Mouse (Mus musculus) neural tube, embryonic 10.5 days (tissue): ENCODE data around the gene Atp6v0a4.

Experiments used
- DNase-seq: peaks from one replicate; pipeline ENCODE4 v3.0.0-alpha.2; 2017; ENCODE audit warnings: low spot score; ENCODE audit errors: extremely low spot score

Atp6v0a4 gene

DNA sequence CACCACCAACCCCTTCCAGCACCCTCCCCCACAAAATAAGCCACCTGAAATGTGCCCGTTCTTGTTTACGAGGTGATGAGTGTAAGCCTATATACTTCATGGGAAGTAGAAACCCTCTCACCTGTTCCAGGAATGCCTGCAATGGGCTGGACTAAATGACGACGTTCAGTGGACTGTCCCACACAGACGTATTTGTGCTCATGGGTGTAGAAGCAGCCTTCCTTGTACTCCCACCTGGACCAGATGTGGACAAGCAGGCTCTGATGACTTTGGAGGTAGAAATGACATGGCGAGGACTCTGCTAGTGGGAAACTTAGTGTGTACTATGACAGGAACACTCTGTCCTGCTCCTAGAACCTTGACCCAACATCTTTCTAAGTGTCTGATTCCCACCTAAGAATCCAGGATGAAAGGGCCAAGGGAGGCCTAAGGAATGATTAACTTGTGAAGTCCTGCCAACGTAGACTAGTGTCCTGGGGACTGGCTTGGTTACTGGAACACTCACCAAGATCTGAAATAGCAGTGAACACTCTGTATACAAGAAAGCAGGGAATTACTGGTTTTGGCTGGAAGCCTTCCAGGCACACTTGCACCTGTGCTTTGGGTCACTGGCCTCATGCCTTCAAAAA lies at the start of gene Atp6v0a4:
TSS of gene Atp6v0a4 (minus strand) at position 380 of the 629 bp plus-strand sequence.
- no peak for DNase-seq

DNA sequence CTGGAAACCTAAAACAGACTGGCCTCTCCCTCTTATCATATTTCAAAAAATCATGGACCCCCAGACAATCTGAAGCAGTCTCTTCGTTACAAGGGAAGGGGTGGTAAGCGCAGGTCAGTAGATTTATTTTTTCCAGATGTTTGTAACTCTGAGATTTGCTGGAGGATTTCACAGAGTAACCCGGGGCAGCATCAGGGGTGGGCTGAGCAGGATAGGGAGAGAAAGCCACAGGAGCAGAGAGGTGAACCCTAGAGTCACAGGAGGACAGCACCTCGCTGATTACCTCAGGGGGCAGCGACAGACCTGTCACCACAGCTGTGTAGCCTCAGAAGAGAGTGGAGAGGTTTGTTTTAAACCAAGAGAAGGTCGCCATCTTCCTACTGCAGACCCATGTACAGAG lies 41.0 kb upstream of the Atp6v0a4 start:
- DNase-seq, result no peak

DNA sequence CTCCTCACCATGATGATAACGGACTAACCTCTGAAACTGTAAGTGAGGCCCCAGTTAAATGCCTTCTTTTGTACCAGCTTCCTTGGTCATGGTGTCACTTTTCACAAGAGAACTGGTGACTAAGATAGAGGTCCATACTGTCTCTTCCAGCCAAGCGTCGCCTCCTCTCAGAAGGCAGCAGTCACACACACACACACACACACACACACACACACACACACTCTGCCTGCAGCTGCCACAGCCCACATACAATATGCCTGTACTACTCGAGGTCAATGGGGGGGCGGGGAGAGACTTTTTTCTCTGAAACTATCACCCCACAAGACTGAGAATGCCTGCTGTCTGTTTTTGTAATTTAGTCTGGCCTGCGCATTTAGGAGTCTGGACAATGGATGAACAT lies 40.3 kb upstream of the Atp6v0a4 start:
- DNase-seq, result no peak

DNA sequence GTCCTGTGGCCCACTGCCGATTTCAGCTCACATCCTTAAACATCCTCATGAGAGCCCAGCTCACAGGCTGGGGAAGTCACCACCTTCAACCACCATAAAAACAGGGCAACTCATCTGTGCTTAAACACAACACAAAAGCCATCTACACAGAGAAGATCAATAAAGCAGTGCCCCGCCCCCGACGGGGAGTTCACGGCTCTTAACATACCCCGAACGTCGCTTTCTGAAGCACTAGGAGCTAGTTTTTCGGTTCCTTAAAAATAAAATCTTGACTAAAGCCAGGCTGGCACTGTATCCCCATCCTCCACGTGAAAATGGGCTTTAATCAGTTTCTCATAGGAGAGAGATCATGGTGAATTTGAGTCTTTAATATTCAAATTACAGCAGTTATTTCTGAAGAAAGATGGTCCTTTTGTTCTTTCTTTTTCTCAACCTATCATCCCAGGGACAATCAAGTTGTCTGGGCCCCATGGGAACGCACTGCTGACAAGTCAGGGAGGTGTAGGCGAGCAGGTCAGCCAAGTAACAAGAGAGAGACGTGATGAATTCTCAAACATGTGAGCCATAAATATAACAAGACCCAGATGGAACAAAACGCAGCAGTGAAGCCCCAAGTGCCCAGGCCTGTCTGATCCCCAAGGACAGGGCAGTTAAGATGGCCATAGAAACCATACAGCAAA lies 38.6 kb upstream of the Atp6v0a4 start:
- peak; percentile 37 for DNase-seq

DNA sequence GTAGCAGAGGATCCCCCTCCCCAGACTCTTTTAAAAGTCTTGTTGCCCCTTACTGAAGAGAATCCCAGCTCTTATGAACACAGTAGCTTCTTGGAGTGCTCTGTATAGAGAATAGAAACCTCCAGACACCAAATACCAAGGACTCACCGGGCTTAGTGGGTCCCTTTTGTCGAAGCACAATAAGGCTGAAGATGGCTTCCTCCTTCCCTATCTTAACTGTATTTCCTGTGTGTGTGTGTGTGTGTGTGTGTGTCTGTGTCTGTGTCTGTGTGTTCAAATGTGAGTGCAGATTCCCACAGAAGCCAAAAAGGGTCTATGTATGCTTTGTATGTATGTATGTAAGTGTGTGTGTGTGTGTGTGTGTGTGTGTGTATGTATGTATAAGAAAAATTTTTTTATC lies 36.2 kb upstream of the Atp6v0a4 start:
- no peak for DNase-seq

DNA sequence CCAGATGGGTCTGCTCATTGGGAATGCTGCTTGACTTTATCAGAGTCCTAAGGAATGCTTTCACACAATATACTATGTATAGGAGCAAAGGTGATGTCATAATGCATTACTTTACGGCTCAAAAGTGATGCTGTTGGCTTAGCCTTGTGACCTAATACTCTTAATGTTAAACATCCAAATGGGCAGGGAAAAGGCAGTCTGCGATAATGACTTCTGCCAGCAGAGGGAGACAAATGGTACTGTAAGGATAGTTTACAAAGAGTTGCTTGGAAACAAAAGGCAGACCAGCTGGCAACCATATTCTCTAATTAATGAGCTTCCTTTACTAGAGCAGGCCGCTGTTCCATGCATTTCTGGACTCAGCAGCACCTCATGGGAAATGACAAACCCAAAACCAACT lies 35.7 kb upstream of the Atp6v0a4 start:
- DNase-seq, result peak; percentile 87

DNA sequence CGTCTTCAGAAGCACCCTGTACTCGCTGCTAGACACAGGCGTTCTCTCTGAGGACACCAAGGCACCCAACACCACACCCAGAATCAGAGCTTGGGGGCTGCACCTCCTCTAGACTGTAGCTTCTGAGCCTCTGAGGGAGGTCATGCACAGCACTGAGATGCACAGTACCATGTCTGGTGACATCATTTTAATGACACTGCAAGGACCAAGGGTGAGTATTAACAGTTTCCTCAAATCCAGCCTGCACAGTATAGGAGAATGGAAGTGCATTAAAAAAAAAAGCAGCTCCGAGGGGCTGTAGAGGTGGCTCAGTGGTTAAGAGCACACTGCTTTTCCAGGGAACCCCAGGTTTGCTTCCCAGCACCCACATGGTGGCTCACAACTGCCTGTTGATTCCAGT lies 35.2 kb upstream of the Atp6v0a4 start:
- no peak for DNase-seq

DNA sequence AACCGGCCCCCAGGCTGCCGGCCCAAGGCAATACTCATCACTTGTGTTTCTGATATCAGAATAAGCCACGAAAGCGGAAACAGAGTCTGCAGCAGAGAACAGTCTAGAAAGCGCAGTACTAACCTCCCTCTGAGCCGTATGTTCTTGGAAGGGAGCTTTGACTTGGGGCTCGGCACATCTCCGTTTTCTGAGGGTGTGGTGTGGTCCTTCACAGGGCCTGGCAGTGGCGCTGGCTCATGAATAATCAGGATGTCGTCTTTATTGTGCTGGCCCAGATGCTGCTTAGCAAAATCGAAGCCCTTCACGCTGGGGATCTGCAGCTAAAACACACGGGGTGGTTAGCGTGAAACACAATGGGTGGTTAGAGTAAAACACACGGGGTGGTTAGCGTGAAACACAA lies 33.5 kb upstream of the Atp6v0a4 start:
- no peak for DNase-seq

DNA sequence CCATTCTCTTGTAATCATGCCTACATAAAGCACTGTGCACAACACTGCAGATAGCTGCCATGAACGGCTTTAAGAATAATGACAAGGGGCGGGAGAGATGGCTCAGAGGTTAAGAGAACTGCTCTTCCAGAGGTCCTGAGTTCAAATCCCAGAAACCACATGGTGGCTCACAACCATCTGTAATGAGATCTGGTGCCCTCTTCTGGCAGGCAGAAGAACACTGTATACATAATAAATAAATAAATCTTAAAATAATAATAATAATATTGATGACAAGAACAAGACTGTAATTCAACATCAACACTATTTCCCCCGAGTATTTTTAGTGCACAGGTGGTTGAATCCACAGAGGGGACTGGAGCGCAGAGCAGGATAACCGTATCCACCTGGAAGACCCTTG lies 31.8 kb upstream of the Atp6v0a4 start:
- no peak for DNase-seq

DNA sequence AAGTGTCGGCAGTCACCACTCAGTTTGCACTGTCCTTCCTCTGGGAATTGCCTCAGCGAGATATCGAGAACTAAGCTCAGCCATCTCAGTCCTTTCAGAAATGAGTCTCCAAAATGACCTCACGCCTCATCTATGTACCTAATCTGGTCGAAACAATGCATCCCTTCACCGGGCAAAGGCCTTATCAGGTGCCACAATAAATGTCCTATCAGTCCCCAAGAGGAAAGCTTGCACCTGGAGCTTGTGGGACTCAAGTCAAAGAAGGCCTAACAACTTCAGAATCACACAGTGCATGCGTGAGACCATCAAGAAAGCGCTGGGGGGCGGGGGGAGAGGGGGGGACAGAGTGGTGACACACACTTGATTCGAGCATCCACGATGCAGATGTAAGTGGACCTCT lies 27.9 kb upstream of the Atp6v0a4 start:
- no peak for DNase-seq

DNA sequence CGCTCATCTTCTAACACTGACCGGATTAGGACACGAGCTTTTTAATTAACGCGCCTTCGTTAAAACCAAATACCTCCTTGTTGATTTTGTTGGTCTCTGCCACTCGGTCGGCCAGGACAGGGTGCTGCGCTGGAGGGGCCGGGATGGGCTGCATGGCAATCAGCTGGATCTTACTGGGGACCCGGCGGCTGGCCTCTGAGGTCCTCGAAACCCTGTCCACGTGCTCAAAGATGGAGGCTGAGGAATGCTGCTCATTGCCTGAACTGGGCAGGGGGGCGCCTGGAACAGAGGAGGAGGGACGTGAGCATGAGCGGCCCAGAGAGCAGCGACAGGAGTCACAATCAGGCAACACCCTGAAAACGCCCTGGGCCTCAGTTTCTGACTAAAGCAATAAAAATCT lies 25.1 kb upstream of the Atp6v0a4 start:
- no peak for DNase-seq

DNA sequence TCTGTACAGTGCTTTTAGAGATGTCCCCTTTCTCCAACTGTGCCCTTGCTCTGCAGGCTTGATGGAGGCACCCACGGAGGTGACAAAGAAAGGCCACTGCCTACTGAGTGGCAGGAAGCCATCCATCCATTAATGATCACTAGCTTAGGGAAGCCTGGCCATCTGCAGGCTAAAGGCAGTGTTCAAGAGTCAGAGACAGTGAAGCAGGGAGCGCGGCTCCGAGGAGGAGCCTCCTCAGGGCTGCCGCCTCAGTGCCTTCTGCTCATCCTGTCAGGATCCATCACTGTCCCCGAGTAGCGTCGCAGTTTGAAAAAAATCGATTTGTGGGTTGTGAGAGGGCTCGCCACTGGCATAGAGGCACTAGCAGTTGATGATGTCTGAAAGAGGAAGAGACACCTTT lies 24.2 kb upstream of the Atp6v0a4 start:
- DNase-seq, result no peak

DNA sequence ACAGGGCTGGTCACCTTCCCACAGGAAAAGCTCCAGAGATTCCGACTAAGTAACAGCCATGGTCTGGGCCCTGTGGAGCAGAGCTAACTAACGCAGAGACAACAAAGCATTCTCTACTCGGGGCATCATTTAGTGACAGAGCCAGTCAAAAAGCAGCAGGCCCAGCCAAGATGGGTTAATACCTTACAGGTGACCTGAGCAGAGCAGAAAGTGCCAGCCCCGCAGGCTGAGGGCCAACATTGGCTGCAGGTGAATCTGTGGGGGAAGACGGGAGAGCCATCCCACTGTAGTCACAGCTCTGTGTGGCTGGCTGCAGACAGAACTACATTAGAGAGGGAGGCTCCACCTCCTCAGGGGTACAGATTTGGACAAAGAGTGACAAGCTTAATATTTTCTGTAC lies 22.9 kb upstream of the Atp6v0a4 start:
- no peak for DNase-seq

DNA sequence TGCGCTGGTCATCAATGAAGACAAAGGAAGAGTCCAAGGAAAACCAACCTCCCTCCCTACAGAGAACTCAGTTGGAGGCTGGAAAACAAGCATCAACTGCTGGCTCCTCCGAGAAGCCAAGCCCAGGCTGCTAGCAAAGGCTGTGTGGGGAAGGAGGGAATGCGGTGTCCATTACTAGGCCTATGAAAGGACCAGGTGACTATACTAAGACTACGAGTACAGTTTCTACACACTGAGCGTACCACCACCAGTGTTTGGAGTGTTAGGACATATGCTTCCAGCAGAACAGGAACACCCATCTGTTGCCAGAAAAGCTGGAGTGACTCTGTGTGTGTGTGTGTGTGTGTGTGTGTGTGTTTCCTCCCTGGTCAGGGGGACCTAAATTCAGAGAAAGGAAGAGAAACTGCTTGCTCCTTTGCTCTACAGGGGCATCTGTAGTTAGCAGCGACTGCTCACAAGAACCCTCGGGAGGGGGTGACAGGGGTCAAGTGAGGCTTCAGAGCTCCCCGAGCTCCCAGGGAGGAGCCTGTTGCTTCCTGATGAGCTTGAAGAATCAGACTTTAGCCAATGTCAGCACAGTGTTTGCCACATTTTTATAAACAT lies 21.2 kb upstream of the Atp6v0a4 start:
- no peak for DNase-seq

DNA sequence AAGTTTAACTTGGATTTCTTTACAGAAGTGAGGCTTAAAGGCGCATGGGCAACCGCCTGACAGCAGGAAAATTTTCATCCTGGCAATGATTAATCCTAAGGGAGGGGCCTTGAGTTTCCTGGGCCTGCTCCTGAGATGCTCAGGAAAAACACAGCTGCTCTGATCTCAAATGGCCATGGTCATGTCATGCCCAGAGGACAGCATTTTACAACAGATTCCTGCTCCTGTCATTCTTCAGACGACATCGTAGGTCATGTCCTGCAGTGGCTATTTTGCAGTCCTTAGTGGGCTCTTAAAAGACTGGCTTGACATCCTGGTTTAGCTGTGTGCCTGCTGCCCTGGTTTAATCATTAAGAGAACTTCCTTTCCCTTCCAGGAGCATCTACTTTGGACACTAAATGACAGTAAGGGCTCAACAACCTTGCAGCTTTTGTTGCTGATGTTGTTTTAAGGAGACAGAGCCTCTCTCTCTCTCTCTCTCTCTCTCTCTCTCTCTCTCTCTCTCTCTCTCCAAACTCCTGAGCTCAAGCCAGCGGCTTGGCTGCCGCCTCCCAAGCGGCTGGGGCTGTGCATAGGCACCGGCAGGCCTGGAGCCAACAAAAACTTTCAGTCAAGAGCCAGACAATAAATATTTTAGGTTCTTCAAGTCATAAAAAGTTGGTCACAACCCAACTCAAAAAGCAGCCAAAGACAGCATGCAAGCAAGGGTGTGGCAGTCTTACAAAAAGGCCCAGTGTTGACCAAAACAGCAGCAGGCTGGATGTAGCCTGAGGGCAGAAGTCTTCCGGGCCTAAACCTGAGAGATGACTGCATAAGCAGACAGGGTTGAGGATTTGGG lies 20.0 kb upstream of the Atp6v0a4 start:
- DNase-seq, result no peak

DNA sequence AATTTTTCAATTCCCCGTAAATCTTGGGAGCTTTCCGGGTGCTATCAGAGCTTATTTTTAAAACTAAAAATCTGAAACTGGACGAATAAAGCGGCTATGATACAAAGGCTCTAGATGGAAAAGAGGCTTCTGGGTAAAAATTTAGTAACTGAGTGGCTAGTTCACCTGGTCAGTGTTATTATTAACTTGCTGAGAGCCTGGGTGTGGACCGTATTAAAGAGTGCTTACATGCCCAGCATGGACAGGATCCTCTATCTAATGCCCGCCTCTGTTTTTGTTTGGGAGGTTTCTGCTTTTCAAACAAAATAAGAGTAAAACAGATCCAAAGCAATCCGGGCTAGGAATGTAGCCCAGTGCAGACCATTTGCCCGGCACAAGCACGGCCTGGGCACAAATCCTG lies 16.0 kb upstream of the Atp6v0a4 start:
- no peak for DNase-seq

DNA sequence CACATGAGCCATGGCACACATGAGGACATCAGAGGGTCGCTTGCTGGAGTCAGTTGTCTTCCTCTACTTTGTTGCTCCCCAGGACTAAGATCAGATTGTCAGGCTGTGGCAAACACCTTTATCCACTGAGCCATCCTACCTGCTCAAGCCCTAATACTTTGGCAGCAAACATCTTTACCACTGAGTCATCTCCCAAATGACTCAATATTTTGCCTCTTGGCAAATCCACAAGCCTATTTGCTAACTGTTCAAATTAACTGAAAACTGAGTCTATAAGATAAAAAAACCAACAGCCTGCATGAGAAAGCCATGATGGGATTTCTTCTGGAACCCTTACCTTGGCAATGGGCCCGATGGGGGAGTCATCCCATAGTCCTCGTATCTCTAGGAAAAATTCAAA lies 14.7 kb upstream of the Atp6v0a4 start:
- DNase-seq, result no peak

DNA sequence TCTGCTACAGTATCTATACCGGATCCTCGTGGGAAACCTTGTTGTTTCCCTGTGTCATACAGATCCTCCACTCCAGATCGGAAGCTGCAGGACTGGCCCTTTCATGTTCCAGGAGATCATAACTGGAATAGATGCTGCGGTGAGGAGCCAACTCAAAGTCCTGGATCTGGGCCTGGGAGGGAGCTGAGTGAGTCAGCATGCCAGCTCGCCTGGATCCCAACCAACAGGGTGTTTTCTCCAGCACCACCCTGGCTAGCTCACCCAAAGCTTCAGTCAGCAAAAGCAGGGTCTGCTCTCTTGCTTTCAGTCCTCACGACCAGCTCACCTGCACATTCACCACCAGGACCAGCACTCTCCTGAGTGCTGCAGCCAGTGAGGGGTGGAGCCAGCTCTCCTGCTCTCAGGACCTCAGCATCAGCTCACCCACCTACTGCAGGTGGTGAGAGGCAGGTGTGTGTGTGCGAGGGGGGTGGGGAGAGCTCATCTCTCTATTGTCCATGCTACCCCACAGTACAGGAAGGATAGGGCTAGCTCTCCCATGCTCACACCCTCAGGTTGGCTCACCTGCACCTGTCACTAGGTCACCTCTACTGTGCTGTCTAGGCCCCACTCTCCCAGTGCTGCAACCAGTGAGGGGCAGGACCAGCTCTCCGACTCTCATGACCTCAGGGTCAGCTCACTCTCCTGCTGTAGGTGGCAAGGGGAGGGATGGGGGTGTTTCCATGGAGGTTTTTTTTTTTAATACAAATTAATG lies 10.6 kb upstream of the Atp6v0a4 start:
- no peak for DNase-seq

DNA sequence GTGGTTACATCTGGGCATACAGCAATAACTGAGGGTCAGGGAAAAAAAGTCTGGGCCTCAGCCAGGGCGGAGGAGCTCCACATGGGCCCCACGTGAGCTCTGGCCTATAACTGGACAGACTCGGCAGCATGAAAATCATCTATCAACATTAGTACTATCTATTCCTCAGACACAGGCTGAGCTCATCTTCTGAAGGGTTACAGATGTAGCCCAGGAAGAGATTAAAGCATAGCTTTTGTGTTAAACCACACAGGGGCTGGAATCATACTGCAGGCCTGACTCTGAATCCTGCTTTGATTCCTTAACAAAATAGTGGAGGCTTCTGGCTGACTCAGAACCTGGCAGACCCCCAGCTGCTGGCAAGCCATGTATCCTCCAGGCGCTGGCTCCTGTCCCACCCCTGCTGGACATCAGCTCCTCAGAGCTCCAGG lies 7.4 kb upstream of the Atp6v0a4 start:
- DNase-seq, result no peak

DNA sequence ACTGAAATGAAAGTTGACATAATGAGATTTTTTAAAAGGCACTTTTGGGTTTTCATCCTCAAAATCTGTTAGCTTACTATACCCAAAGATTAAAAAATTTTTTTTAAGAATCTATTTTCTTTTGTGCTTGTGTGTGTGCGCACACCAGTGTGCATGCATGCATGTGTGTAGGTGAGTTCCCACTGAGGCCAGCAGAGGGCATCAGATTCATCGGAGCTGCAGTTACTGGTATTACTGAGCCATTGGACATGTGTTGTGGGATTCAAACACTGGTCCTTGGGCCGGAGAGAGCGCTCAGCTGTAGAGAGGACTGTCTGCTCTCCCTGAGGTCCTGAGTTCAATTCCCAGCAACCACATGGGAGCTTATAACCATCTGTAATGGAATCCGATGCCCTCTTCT lies 5.5 kb upstream of the Atp6v0a4 start:
- DNase-seq, result no peak

DNA sequence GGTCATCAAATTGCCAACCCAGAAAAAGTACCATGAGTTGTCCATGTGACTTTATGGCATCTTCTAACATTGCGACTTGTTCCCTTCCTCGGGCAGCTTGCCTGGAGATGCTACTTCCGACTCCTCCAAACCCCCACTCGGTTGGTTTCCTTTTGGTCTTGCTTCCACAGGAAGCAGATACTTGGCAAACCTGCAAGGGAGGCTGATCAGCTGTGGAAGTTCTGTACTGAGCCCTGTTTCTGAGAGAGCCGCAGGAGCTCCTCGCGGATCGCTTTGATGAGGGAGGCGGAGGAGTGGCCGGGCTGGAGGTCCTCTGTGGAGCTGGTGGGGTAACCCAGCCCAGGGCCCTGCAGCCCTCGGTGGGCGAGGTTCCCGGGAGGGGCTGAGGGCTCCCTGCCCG lies 3.7 kb upstream of the Atp6v0a4 start:
- DNase-seq, result no peak
